Mouse (Mus musculus): ENCODE results near the gene Atxn1.

Atxn1 gene

DNA sequence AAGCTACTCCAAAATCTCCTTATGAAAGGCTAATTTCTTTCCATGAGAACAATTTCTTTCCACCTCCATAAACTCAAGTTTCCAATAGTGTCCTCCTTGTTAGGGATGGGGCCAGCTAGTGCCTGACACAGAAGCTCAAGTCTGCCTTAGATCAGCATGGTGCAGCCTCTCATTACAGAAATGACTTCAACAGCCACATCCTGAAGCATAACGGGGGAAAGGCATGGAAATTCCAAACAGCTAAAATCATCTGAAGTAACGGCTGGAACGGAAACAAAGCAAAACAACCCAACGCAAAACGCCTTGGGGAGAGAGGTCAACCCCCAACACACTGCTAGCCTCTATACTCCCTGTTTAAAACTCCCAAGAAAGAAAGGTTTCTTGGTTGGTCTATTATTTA, 284.2 kb downstream of the Atxn1 start:
- DNase-seq (ENCODE audit: low spot score) = no peak

DNA sequence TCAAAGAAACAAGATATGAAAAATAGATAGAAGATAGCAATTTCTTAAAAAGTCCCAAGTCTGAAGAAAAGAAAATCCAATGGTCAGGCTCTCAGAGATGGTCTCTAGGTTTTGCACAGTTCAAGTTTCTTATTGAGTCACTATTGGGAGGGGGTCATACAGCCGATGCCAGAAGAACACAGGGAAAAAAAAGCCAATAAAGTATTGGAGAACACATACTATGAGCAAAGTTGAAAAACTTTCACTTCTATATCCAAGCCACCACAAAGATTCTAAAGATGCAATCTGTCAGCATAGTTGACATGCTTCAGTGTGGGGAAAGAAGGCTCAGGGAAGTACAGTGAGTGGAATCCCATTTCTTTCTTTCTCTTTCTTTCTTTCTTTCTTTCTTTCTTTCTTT, 285.7 kb downstream of the Atxn1 start:
- no peak for DNase-seq (ENCODE audit: low spot score)

DNA sequence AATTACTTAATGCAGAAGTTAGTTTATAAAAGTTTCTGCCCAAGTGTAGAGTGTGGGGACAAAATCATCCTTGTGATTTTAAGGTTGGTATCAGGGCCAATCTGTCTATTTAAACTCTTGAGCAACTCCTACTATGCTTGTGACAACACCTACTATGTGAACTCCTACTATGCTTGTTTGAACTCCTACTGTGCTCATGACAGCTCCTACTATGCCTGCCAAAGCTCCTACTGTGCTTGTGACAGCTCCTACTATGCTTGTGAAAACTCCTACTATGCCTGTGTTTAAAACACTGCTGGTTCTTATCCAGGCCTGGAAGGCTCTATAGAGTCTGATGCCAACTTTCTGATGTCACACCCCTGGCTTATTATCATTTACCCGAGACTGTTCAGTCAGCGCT, 292.2 kb downstream of the Atxn1 start:
- no peak for DNase-seq (ENCODE audit: low spot score)

DNA sequence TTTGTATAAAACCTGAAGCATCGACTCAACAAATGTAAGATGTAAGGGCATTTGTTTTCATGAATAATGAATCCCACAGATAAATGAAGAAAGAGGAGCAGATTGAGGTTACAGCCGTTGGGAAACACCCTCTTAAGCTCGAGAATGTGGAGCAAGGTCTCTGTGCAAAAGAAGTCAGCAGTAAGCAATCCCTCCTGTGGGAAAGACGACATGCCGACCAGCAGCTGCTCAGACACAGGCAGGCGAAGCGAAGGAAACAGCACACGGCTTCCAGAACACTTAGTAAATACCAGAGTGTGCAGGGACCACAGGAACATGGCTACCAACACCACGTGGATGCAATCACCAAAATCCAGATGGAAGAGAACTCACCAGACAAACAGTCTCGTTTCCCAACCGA, 294.8 kb downstream of the Atxn1 start:
- DNase-seq (ENCODE audit: low spot score) = no peak

DNA sequence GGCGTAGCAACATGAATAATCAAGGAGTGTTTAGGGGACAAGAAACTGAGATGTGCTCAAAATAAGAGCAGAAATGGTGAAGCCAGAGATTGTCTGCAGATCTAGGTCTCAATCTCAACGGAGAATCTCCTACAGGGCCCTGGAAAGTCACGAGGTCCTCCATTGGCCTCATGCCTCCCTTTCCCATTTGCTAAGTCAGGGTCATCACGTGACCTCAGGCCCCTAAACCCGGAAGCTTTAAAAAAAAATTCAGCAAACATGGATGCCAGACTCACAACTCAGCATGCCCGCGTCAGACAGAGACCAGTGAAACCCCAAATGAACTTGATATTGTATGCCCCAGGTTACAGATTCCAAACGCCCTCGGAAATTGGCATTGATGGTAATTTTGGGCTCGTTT, 302.0 kb downstream of the Atxn1 start:
- DNase-seq (ENCODE audit: low spot score) = no peak

DNA sequence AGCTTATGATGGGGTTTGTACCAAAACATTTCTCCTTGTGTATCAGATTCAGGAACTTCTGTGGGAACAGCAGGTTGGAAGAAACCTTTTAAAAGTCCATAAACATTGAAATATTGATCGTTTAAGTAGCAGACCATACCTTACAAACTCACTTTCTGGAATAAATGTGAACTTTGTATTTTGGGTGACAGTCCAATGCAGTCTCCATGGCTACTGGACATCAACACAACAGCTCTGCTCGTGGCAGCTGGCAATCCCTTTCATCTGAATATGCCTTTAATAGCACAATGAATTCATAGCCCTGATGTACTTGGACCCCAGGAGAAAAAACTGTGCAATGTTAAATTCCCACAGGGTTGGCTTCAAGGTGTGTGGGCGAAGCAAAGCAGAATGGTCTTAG, 302.6 kb downstream of the Atxn1 start:
- DNase-seq (ENCODE audit: low spot score) = no peak

DNA sequence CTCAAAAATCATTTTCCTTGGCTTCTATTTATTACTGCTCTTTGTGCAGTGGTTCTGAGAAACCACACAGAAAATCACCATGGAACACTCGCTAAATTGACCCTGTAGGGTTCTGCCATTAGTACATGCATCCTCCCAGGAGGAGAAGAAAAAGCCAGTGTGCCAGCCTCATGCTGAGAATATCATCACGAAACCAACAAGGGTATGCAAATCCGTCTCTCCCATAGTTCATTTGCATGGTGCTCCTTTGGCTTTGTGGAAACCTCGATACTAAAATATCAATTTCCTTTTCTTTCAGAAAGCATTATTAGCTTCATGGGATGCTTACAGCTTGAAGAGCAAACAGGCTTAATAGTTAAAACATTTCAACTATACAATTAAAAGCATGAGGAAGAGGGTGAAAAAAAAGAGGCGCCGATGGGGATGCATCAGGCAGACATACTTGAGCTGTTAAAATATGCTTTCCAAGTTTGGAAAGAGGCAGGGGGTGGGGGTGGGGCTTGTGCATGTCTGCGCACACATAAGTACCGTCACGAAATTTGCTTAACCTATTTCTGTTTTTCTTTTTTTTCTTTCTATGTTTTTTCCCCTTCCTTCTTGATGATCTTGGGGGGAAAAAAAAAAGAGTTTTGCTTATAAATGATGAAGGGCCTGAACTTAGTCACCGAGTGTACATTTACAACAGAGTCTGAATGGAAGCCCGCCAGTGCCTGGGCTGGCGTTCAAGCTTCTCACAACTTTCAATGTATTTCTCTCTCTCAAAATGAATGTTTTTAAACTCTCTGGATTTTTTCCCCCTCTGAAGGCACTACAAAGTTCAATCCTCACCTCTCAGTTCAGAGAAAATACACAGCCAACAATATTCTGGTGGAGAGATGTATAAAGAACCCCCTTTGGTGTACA, 303.3 kb downstream of the Atxn1 start:
- no peak for DNase-seq (ENCODE audit: low spot score)

DNA sequence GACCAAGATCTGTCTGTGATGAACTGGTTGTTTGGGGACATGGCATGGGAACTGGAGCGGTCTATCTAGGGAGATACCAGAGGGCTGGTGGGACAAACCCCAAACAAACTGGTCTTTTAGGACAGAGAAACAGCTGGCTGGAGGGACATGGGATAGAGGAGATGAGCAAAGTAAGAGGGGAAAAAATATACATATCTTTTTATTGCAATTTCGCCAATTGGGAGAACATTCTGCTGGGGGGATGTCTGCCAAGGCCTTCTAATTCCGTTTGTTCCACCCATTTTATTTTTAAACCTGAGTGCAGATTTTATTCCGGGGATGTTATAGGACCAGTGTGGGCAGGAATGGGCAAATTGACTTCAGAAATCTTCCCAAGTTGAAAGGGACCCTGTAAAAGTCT, 305.0 kb downstream of the Atxn1 start:
- DNase-seq (ENCODE audit: low spot score) = no peak

DNA sequence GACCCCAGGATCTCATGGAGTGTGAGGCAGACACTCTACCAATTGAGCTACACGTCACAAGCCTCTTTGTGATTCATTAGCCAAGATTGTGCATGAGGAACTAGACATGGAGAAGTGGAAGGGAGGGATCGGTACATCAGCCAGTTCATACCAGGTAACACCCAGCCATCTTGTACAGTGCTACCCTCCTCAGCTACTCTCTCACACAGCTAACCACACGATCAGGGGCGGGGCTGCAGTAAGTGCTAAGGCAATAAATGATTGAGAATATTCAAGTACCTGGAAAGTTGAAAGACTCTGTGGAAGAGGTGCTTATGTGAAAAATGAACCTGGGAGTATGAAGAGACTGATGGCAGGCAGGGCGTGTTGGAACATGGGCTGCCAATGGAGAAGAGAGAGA, 306.5 kb downstream of the Atxn1 start:
- no peak for DNase-seq (ENCODE audit: low spot score)

DNA sequence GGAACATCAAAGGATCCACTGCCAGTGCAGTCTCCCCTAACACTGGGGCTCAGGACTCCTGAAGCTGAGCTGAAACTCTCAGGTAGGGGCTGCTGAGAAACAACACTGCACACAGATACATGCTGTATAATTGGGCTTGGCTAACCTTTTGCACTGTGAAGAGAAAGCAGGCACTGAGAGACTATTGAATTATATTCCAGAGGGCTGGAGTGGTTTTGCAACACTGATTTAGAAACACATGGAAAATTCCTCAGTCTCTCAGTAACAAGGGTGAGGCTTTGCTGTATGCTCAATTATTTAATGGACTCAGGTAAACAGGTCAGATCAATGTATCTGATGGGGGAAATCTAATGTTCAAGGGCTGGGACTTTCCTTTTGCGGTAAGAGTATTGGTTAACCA, 307.6 kb downstream of the Atxn1 start:
- DNase-seq (ENCODE audit: low spot score) = no peak

DNA sequence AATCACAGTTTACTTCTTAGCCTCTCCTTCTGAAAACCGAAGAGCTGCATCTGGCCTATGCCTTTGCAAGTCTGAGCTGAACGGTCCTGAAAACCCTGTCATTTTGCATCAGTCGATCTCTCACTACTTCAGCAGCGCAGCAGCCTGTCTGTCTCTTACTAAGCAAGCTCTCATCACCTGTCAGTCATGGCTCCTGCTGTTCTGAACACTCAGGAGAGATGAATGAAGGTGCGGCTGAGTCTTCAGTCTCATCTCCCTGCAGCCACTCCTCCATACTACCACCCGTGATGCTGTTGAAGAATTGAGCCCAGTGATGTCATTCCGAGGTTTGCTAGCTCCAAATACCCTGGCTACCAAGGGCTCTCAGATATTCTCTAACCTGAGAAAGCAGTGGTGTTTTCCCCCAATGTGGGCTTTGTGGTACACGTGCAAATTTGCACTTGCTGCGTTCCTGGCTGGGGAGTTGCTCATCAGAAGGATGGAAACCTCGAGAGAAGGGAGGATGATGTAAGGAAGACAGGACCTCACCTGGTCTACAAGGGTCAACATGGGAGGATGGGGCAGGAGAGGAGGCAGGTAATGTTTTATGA, 313.1 kb downstream of the Atxn1 start:
- no peak for DNase-seq (ENCODE audit: low spot score)

DNA sequence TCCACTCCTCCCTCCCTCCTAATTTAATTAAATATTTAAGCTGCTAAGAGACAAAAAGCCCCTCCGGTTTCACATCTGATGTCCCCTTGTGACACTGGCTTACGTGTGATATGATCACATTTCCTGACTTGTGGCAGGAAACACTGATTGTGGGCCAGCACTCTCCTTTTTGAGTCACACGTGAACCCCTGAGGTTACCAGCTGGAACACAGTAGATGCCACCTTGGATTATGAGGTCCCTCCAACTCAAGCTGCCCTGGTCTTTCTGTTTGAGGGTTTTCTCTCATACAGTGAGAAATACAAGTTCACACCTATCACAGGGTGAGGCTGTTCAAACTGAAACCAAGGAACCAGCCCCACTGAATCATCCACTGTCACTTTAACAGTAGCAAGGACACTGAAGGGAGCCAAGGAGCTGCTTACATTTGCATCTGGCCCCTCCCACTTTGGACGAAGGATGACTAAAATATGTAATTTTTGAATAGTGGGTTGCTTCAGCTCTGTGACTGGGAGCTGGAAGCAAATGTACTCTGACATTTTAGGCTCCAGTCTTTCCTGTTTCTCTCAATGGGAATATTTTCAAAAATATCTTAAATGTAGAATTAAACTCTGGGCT, 315.5 kb downstream of the Atxn1 start:
- DNase-seq (ENCODE audit: low spot score) = no peak

DNA sequence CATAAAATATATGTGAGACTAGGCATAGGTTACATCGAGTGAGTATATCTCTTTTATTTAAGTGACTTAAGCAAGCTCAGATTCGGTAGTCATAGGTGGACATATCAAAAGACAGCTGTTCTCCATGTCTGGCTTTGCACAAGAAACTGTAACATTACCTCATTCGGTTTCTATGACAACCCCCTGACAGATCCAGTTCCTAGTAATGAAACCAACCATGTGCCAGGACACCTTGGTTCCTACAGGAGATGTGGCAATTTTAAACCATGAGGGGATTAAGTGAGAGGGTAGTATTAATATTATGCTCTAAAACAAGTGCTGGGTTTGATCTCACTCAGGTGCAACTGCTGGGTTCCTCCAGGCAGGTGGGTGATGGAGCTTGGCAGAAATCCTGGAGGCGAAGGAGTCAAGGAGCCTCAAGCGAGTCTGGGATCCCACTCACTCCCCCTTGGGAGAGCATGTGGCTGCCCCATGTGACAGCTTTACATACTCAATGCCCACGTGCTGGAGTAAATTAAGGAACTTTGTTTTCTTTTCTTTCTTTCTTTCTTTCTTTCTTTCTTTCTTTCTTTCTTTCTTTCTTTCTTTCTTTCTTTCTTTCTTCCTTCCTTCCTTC, 320.9 kb downstream of the Atxn1 start:
- no peak for DNase-seq (ENCODE audit: low spot score)

DNA sequence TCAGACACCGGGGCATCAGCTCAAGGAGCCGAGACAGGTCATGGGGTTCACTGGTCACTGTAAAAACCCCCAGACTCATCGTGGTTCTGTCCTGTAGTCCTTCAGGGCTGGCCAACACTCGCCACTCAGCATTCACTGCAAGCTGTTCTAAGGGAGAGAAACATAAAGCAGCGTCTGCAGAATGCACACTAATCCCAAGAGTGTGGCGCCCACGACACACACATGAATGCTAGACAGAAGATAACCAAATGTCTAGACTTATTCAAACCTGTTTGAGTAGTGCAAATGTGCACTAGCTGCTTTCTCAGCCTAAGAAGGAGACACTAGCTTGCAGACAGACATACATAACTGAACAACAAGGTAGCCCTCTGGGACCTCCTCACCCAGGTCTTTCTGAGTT, 321.9 kb downstream of the Atxn1 start:
- DNase-seq (ENCODE audit: low spot score) = no peak

DNA sequence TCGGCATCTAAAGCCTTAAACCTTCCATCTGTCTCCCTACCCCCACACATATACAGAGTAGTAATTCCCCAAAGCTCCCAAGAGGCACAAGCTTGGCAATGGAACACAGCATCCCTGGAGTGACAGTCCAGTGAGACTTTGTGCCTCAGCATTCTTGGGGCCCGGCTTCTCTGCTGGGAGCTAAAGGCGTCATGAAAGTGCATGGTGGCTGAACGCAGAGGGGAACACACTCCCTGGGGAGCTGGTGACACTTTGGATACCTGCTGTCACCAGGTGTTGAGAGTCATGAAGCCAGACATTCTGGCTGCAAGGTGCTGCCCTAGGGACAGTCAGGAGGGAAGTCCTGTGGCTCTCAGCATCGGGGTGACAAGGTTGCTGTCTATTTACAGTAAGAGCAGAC, 324.4 kb downstream of the Atxn1 start:
- no peak for DNase-seq (ENCODE audit: low spot score)

DNA sequence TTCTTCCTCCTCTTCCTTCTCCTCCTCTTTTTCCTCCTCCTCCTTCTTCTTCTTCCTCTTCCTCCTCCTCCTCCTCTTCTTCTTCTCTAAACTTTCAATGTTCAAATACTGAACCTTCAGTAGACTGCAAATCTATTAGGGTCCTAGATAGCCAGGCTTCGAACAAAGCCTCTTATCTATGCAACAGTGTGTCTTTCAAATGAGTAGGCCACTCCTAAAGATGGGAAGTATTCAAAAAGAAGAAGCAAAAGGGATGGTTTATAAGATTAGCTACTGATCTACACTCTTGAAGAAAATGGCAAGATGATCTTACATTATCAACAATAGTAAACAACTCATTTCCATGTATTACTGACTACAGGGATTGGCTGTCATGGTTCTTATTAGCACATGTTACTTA, 326.5 kb downstream of the Atxn1 start:
- no peak for DNase-seq (ENCODE audit: low spot score)

DNA sequence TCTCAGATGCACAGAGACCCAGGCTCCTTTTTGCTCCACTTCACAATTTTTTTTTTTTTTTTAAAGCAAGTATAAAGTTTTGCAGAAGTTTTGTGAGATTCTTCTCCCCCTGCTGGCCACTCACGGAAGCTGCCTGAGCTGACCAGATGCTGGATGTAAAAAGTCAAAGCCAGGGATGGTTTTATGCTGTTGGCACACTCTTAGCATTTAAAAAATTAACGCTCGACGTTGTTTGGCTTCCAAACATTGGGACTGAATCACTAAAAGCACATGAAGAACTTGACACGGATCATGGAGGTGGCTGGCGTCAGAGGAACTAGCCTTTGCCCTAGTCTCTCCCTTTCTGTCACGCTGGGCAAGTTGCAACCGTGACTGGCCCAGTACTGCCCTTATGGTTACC, 327.5 kb downstream of the Atxn1 start:
- peak; percentile 66 for DNase-seq (ENCODE audit: low spot score)

DNA sequence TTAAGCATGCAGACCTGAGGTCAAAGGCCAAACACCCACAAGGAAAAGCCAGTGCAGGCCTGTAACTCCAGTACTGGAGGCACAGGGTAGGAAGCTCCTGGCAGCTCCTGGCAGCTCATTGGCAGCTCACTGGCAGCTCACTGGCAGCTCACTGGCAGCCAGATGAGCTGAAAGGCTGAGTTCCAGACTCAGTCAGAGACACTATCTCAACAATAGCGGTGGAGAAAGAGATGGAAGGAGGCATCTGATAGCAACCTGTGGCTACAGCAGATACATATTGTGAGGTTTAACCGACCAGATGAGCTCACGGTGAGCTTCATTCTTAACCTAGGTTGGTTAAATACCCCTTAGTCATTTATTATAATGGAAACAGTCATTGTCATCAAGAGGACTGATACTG, 328.4 kb downstream of the Atxn1 start:
- no peak for DNase-seq (ENCODE audit: low spot score)

DNA sequence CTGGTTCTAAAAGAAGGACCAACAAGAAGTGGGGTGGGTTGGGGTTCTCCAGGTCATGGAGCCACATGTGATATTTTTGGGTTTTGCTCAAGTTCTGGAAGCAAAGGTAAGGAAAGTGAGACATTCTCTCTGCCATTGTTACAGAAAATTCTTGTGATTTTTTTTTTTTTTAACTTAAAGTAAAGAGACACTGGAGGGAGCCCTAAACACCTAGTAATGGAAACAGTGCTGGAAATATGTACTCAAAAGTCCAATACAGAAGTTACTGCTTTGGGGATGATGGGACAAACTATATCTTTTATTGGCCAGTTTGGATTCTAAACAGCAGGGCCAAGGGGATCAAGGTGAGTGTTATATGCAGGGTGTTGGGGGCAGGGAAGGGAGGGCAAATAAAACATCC, 330.9 kb downstream of the Atxn1 start:
- no peak for DNase-seq (ENCODE audit: low spot score)

DNA sequence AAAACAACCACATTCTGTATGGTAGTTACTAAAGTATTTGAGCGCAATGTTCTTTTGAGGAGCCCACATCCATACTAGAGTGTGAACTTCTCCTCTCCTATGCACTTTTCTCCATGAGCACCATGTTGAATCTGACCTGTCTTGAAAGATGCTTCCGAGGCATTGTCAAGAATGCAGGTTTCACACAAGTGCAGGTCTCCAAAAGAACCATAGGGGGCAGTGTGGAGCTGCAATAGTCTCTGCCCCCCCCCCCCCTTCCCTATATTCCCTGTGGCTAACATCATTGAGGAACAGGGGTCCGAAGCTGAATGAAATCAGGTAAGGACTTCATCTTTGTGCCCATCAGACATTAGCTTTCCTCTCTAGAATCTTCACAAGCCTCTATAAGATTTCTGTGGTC, 332.7 kb downstream of the Atxn1 start:
- no peak for DNase-seq (ENCODE audit: low spot score)

DNA sequence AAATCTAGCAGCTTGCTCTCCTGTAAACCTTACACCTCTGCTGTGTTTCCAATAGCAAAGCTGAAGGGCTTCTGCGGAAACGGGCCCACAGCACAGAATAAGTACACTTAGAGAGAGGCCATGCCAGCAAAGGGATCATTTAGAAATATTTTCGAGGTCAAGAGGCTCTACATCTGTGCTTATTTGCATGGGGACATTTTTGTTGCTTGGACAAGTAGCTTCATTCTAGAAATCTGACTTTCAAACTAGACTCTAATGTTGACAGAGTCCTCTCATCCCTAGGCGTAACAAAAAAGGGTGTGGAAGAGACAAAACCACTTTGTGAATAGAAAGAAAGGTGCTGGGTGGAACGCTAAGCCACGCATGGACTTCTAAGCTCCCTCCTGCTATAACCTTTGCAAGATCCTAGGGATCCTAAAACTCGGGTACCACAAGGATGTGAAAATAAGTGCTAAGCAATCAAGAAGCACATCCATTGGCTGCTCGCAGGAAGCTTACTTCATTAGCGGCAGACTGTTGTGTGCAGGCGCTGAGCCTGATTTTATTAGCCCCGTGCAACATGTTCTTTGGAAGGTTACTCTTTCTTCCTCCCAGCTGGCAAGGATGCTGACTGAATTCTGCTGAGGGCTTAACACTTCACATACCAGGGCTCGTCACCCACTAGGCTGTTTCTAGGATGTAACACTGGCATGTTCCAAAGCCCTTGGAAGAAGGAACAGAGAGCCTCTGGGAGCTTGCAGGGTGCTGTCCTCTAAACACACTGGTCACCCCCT, 334.1 kb downstream of the Atxn1 start:
- no peak for DNase-seq (ENCODE audit: low spot score)

DNA sequence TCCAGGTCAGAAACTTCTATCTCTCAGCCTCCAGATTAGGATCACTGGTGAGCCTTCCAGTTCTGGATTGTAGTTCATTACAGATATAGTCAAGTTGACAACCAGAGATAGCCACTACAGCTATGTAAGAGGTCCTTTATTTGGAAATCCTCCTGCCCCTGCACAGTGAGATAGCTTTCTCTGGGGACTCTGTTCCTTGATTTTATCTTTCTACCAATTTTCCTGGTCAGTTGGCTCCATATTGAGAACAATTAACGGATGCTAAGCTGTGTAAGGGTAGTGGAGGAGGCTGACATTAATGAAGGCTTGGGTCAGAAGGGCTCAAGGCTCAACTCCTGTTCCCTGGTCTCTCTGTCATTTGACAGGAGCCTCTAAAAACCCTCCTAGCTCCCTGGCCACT, 335.1 kb downstream of the Atxn1 start:
- DNase-seq (ENCODE audit: low spot score) = no peak
